Mouse (Mus musculus) ES-Bruce4 (cell line): ENCODE measurements around the gene Neb.

Experiments
- CTCF ChIP-seq: IDR thresholded peaks from one replicate; pipeline ENCODE4 v1.8.1; 2011; ENCODE audit warnings: low read depth, low read length
- EP300 ChIP-seq: IDR thresholded peaks from 2 replicates; pipeline ENCODE4 v1.6.1; 2011; ENCODE audit warnings: low read depth, low read length; ENCODE audit not compliant: insufficient read depth
- POLR2A ChIP-seq: IDR thresholded peaks from one replicate; pipeline ENCODE4 v1.8.1; 2011; ENCODE audit warnings: low read length; ENCODE audit not compliant: insufficient read depth

DNA sequence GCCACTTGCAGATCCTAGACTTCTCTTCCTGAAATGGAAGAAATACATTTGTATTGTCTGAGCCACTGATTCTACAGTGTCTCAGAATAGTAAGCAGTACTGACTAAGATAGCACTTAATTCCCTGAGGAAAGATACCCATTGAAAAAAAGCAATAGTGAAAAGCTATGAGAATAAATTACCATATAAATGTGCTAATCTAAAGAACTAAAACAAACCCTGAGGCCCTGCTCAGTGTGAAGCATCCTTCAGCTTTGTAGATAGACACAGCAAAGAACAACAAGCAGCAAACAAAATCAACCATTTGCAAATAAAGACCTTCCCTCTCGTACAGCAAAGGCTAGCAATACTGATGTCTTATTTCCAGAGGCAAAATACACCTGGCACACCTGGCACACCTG is 18.6 kb downstream of the Neb start:
- TF ChIP-seq POLR2A (no peak), CTCF (no peak), EP300 (no peak)
